Mouse (Mus musculus): ENCODE data around the gene Nup160.

DNA sequence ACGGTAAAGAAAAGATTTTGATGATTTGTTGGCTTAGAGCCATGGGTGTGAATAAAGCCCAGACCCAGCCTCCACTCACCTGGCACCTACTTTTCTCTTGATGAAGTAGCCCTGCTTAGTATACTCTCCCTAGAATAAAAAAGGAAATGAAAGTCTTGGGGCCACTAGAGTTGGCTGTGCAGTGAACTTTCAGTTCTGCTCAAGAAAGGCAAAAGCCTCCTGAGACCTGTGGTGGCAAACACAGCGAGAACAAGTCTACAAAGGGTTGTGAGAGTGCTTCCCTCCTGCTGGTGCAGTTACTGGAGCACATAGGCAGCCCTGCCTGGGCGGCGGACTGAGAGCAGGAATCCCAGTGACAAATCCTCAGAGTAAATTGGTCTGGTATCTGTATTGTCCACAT, 27.1 kb upstream of the Nup160 start:
- no peak for TF ChIP-seq FOSL1 (IDR thresholded peaks at IDR 0.05; ENCODE audit: insufficient read depth, low read length, poor library complexity, severe bottlenecking)
- no peak for TF ChIP-seq CTCF (IDR thresholded peaks at IDR 0.05; ENCODE audit: control insufficient read depth, insufficient read depth, insufficient read length)
- TF ChIP-seq CEBPB (IDR thresholded peaks at IDR 0.05; ENCODE audit: low read depth): no peak
- no peak for TF ChIP-seq MAX (IDR thresholded peaks at IDR 0.05)
